Mouse (Mus musculus): ENCODE data around the gene Apaf1.

- TF ChIP-seq POLR2A (IDR thresholded peaks at IDR 0.05; ENCODE audit: borderline replicate concordance, low read depth, low read length) (no peak), CTCF (IDR thresholded peaks at IDR 0.05; ENCODE audit: low read depth, low read length) (no peak)
Observed at GRCm38 (mm10) chr10:90981811-90982210, 100.8 kb downstream of the Apaf1 start.
